ENCODE assay signal across 18 mouse cellular contexts in genomic region chr2:90636853-90637252, GRCm38 (mm10).
"Had no signal": no experiment of that assay in that cellular context is flagged by ENCODE, and none has a peak within 500 bp of the region (broad histone marks: within the 10 kb centered on the region; RNA-seq: fewer than 3 reads in every experiment).

No protein-coding gene starts in this region.

- ATAC-seq: liver, postnatal 0 days; midbrain, embryonic 15.5 days had no signal

- H3K9ac ChIP-seq: limb, embryonic 12.5 days; liver, embryonic 13.5 days; liver, postnatal 0 days; lung, embryonic 15.5 days; midbrain, embryonic 15.5 days; neural tube, embryonic 13.5 days; stomach, embryonic 15.5 days had no signal

- H3K27ac ChIP-seq: kidney, postnatal 0 days; limb, embryonic 12.5 days; liver, embryonic 13.5 days; lung, embryonic 15.5 days; macrophage; midbrain, embryonic 15.5 days; neural tube, embryonic 13.5 days; stomach, embryonic 15.5 days had no signal

- H3K9me3 ChIP-seq: limb, embryonic 12.5 days; liver, embryonic 13.5 days; lung, embryonic 15.5 days; megakaryocyte, embryonic 14.5 days; midbrain, embryonic 15.5 days; neural tube, embryonic 13.5 days; stomach, embryonic 15.5 days had no signal

- H3K4me2 ChIP-seq: limb, embryonic 12.5 days; liver, embryonic 13.5 days; lung, embryonic 15.5 days; midbrain, embryonic 11.5 days; midbrain, embryonic 15.5 days; neural tube, embryonic 13.5 days; stomach, embryonic 15.5 days had no signal

- H3K4me3 ChIP-seq: limb, embryonic 12.5 days; liver, embryonic 13.5 days; lung, embryonic 15.5 days; megakaryocyte, embryonic 14.5 days; midbrain, embryonic 15.5 days; neural tube, embryonic 13.5 days; stomach, embryonic 15.5 days had no signal

- DNase-seq: kidney, postnatal 36 days; layer of hippocampus, adult 9-11 months; layer of hippocampus, postnatal 36 days; liver; liver, embryonic 13.5 days; liver, postnatal 0 days; lung, postnatal 14 days; retina, postnatal 1 day; right cerebral cortex, postnatal 14 days had no signal

- H3K27me3 ChIP-seq: liver, embryonic 13.5 days; lung, embryonic 15.5 days; megakaryocyte, embryonic 14.5 days; midbrain, embryonic 15.5 days; neural tube, embryonic 13.5 days; stomach, embryonic 15.5 days had no signal

- H3K4me1 ChIP-seq: midbrain, embryonic 15.5 days had no signal

- H3K36me3 ChIP-seq: limb, embryonic 12.5 days; liver, embryonic 13.5 days; lung, embryonic 15.5 days; midbrain, embryonic 15.5 days; neural tube, embryonic 13.5 days; stomach, embryonic 15.5 days had no signal
